Mouse (Mus musculus): ENCODE measurements around the gene Inpp5a. TPM values are rescaled to one million over a fixed set of nuclear protein-coding genes. Genes with fewer than 3 reads are reported as not detected.

The Inpp5a gene
- polyA plus RNA-seq, 2 experiments from 2014 or later: 4.8 to 6.5 TPM

DNA sequence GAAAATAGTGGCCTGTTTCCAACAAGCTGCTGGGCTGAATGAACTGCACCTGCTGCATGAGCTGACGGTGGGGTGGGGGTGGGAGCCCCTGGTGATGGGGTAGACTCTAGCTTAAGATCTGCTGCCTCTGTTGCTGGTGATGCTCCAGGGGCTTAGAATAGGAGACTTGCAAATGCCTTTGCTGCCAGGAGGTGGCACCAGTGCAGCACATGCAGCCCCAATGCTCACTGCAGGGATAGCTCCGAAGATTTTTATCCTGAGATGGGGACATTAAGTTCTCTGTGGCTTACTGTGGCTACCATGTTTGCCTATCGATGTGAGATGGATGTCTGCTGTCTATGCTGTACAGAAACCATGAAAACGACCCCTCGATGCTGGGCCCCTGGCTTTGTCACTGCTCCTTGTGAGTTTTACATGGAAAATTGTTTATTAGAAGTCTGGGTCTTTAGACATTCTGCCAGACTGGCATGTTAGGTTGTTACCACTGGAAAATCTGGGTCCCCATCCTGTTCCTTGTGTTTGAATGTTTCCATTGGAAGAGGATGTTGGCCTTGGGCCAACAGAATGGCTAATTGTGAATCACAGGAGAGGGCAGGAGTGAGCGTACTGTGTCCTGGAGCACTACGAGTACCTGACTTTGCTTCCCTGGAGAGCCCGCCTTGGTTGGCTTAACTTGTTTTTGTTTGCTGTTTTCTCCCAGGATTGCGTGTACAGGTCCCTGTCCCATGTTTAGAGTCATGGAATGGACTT lies 95.5 kb downstream of the Inpp5a start:
- ATAC-seq: no peak

- ATAC-seq: no peak
These were observed 100.9 kb downstream of the Inpp5a start for GRCm38 (mm10) chr7:139489721-139490211.

- ATAC-seq: no peak
These were observed 103.4 kb downstream of the Inpp5a start for GRCm38 (mm10) chr7:139492351-139492750.

DNA sequence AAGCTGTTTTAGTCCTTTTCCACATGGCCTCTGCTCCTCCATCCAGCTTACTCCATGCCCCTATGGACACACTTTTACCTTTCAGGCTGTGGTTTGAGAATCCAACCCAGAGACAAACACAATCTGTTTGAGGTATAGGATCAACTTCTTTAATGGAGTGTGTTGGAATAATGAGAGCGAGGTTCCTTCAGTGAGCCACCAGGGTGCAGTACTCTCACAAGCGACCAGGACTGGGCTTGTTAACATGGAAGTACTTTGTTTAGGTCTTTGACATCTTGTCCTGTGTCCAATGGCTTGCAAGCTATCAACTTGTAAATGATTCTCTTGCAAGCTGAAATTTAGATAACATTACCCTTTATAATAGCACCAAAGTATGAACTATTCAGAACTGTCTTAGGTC lies 104.0 kb downstream of the Inpp5a start:
- ATAC-seq: no peak

DNA sequence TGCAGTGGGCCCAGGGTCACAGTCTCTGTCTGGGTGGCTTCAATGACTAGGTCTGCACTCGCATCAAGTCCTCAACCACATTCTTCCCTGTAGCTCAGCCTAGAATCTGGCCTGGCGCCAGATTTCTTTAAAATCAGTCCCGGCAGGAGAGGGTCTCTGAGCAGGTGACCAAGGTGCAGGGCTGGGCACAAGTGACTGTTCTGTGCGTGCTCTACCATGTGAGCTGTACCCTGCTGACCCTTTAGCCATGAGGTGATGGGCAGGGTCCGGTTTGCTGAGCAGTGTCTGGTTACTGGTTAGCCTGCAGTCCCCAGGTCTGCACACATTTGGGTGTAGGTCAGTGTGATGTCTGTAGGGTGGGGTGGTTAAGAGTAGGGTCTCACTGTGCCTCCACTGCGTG lies 106.9 kb downstream of the Inpp5a start:
- ATAC-seq: no peak

DNA sequence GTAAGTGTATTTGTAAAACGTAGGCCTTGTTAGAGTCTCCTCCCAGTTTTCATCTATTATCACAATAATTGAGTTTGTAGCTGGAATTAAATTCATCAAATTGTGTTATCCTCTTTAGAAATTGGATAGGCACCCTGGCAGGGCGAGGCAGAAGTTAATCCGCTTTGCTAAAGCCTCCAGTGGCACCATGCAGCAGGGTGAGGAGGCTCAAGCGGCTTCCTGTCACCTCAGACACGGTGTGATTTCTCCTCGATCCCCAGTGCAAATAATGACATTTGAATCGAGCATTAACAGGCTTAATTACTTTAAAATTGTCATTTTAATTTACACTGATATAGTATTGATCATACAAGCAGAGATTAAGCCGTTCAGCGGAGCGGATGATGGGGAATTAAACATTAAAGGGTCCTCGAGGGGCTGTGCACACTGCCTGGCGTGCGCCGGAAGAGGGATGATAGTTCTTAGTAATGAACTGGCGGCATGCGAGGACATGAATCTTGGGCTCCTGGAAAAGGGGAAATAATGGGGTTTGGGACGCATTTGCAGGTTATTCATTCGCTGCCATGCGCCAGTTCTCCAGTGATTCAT lies 109.2 kb downstream of the Inpp5a start:
- ATAC-seq: no peak

DNA sequence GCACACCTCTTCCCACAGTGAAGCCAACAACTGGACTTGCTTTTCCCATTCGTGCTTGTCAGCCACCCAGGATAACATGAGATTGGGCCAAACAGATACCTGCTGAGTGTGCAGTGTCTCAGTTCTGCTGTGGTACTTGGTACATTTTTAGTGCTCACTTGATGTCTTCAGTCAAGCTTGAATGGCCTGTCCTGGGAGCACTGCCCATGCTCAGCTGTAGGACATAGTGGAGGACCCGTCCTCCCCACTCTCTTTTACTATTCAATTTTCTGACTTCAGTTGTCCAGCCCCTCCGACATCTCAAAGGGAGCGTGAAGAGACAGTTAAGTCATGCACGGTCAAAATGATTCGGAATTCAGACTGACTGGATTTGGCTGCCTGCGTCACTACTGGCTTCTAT lies 115.2 kb downstream of the Inpp5a start:
- no peak for ATAC-seq

DNA sequence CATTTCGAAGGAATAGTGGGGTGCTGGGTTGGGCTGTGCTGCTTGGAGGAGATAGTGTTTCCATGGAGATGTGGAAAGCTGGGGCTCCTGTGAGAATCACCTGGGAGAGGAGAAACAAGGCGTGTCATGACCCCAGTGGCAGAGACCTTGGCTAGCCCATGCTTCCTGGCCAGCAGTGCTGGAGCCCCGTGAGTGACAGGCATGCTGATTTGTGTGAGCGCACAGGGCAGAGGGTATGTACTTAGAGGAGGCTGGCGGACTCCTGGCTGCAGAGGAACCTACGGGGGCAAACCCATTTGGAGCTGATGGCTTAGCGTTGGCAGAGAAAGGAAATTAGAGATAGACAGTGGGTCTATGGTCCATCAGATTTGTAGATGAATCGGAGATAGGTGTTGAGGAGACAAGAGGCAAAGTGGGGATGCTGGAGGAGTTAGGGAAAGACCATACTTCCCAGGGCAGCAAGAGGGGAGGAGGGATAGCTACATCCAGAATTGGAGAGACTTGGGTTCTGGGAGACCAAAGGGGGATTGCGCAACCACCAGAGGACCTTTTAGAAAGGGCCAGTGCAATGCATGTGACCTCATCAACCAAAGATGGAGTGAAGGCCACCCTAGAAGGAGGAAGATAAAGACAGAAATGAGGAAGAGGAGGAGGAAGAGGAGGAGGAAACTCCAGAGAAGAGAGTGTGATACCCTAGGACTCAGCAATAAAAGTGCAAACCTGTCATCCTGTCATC lies 117.9 kb downstream of the Inpp5a start:
- ATAC-seq: no peak

DNA sequence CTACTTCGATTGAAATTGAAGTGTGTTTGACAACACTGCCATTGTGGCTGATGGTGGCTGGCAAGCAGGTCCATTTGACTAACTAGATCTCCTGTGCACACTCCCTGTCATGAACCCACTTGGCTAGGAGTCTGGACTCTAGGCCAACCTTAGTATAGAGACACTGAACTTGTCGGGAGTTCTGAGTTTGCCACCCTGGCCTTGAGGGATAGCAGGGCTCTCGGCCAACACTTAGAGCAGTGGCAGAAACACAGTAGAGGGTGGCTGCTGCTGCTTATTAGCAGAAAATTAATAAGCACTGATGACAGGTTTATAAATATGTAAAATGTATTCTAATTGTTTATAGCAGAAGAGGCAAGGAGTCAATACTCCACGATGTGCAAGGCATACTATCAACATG lies 120.0 kb downstream of the Inpp5a start:
- no peak for ATAC-seq

DNA sequence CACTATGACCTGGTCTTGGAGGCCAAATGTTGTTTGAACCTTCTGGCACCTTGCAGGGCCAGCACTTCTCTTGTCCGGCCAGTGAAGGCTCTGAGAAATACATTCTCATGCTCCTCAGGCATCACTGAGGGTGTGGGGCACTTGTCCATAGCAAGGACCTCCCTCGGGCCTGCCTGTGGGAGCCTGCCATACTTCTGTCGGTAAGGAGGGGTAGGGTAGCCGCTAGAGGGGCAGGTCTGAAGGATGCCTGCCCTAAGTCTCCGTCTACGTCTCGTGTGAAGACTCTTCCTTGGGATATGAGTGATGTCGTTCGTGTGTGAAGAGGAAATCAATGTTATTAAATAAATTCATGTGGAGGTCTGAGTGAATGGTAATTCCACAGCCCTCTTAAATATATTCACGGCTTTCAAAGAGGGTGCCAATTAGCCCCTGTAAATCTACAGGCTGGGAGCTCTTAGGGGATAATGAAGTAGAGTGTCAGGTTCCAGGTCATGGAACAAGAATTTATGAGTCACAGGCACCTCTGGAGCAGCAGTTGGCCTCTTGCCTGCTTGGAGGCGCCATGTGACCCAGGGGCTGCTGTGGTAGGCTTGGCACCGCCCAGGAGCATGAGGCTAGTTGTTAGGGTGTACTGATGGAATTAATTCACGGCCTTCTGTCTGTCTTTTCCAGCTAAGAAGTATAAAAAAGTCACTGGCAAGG lies 127.2 kb downstream of the Inpp5a start:
- no peak for ATAC-seq

DNA sequence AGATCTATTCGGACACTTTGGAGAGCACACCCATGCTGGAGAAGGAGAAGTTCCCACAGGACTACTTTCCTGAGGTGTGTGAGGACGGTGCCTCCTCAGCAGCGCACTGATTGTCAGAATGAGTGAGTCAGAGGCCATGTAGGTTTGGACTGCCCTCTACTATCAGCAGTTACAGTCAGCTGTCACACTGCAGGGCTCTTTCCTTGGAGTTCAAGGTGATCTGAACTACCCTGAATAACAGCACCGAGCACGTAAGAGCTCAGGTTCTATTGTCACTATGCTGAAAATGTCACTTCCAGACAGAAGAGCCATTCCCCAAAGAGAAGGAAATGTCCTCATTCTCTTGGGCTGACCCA lies 127.7 kb downstream of the Inpp5a start:
- no peak for ATAC-seq

GRCm38 (mm10) chr7:139518352-139518751 lies 129.4 kb downstream of the Inpp5a start:
- ATAC-seq: no peak

DNA sequence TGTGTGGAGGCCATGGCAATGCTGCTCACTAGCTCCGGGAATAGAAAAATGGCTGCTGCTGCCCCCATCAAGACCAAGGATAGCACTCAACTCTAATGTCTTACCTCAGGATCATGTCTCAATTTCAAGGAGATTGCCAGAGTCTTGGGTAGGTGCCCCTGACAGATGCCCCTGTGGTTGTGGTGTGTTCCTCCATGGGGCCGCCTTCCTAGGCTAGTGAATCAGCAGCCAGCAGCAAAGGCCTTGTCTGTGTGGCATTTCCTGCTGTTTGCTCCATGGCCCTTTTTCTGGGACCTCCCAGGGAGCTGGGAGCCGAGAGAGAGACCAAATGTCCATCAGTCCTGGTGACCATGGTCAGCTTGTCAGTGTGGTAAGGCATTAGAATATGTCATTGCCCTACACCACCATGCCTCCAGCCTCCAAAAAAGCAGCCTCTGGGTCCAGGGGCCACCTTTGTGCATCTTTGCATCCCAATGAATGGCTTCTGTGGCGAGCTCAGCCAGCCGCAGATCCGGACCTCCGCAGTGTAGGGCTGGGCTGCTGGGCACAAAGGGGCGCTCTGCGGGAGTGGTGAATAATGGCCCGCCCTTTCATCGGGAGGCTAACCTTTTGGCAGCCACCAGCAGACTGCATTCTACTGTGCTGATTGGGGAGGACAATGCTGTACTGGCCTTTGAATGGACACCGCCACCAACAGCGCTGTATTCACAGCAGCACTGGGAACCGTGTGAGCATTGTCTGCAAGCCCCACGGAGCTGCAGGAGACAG lies 139.6 kb downstream of the Inpp5a start:
- no peak for ATAC-seq

DNA sequence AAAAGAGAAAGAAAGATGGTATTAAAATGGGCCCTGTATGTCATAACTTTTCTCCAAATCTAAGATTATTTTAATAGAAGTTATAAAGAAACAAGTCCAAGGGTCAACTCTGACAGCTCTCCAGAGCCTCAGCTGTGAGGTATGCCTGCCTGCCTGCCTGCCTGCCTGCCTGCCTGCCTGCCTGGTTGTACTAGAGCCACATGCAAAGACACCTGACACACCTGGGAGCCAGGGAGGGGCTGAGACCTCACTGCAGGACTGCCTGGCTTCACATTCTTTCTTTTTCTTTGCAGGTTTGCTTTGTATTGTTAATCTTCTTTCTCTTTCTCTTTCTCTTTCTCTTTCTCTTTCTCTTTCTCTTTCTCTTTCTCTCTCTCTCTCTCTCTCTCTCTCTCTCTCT lies 140.3 kb downstream of the Inpp5a start:
- no peak for ATAC-seq

DNA sequence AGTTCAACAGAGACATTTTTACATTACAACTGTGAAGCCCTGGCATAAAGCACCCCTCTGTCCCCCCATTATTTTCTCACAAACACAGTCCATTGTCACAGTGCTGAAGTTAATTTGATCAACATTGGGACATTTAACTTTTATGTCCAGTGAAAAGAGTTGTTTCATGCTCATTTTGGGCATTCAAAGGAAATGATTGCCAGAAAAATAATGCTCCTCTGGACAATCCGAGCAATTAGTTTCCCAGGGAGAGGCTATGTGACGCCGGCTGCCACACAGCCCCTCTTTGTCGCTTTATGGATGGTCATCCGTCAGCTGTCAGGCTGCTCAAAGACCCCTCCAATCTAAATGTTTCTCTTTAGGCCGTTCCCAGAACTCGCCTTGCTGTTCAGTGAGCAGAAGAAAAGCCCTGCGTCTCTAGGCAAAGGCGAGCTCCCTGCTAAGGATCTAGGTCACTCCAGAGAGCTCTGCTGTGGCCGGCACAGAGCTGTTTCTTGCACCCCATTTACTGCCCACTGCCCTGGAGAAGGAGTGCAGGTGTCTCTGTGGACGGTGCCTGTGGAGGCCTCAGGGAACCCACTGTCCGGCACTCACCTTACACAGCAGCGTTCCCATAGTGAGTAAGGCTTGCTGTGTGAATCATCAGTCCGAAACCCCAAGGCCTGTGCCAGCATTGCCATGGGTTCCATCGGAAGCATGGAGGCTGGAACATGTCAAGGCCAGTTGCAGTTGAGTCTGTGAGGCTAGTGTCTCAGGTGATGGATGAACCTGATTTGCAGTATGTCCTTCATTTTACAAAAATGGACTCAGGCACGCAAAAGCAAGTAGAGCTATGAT lies 141.9 kb downstream of the Inpp5a start:
- no peak for ATAC-seq

- ATAC-seq: no peak
These were observed 142.5 kb downstream of the Inpp5a start for GRCm38 (mm10) chr7:139531428-139531801.

DNA sequence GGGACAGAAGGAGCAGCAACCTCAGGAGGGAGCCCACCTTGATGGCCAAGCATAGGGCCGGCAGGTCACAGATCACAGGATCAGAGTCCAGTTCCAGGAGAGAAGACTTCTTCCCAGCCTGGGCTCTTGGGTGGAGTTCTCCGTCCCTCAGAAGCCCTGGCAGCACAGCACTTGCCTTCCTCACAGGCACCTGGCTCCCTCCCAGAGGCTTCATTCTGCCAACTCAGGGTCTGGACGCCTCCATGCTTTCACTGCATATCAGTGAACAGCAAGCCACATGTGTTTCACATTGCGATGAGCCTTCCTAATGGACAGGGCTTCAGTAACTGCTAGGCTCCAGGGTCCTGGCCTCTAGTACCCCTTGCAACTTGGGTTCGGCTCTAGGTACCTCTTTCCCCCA lies 147.4 kb downstream of the Inpp5a start:
- ATAC-seq: no peak

DNA sequence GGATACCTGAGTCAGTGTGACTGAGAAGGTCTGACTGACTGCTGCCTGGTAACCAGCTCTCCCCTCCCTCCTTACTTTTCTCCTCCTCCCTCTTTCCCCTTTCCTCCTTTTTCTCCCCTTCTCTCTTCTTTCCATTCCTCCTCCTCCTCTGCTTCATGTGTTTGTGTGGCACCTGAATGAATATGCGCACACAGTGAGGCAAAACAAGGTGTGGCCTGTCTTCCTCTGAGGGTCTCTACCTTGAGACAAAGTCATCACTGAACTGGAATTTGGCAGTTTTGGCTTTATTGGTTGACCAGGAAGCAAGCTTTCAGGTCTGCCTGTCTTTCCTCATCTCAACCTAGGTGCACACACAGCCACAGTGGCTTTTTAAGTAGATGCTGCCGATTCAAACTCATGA lies 147.9 kb downstream of the Inpp5a start:
- ATAC-seq: no peak

DNA sequence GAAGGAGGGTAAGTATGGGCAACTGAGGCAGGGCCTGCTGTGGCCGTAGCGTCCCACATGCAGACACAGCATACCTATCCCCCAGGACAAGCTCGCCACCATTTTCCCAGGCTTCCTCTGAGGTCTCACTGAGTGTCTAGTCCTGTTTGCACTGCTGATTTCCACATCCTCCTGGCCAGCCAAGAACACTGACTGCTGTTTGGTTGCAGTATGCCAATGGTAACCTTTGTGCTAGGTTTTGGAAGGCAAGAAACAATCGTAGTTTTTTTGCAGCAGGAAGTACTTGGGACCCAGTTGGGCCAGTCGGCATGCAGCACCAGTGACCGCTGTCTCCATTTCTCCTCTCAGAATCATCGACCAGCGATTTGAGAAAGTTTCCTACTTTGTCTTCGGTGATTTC lies 148.9 kb downstream of the Inpp5a start:
- ATAC-seq: no peak

DNA sequence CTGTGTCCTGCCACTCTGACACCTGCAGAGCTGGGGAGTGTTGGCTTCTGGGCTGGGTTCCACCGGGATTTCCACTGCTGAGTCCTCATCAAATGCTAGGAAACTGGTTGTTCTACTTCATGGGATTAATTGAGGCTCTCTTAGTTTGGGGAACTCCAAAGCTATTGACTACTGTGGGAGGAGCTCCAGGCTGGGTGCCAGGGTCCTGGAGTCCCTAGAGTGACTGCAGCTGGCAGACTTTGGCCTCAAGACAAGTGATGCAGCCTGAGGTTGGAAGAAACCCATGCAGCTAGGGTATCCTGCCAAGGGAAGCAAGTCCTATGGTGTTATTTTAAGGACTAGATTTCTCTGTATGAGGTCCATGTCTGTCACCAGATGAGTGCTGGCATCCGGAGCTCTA lies 149.6 kb downstream of the Inpp5a start:
- ATAC-seq: no peak

DNA sequence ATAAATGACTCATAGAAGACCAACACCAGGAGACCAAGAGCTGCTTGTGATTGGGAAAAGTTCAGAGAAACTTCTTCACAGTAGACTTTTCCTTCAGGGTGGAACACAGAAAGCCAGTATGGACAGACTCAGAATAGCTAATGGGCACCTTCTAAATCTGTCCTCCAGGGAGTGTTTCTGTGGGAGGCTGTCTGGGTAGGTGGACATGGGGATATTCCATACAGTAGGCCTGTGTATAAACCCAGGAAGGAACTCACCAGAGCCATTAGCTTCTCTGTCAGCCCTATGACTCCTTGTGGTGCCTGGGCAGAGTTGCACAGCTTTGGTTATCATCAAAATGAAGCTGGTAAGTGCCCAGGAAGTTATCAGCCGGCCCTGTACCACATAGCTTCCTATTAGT lies 151.7 kb downstream of the Inpp5a start:
- no peak for ATAC-seq

GRCm38 (mm10) chr7:139541422-139541821 lies 152.5 kb downstream of the Inpp5a start:
- no peak for ATAC-seq
